Mouse (Mus musculus): ENCODE data around the gene BC034090. TPM values are rescaled to one million over a fixed set of nuclear protein-coding genes. Genes with fewer than 3 reads are reported as not detected.

BC034090 gene
- polyA plus RNA-seq, 1 experiment from 2014 or later, result 3.2 TPM

GRCm38 (mm10) chr1:155232385-155232784 lies 11.9 kb downstream of the BC034090 start:
- DNase-seq (ENCODE audit: low spot score), result no peak
- Histone ChIP-seq H3K36me3 (ENCODE audit: control insufficient read depth, insufficient read depth, low read length) (no peaks in the 10 kb centered on the region), H3K4me3 (ENCODE audit: low read depth, low read length) (no peak overlapping the region), H3K9ac (ENCODE audit: low read length) (no peak overlapping the region), H3K27me3 (ENCODE audit: control insufficient read depth, insufficient read depth, low read length) (no peaks in the 10 kb centered on the region), H3K9me3 (ENCODE audit: control insufficient read depth, low read length) (no peaks in the 10 kb centered on the region), H3K4me2 (ENCODE audit: low read depth, low read length, severe bottlenecking) (no peak overlapping the region), H3K4me1 (replicated peaks; ENCODE audit: control insufficient read depth, insufficient read depth, low read length) (peaks cover 41% of the 10 kb centered on the region), H3K27ac (ENCODE audit: low read depth, low read length) (0 out of 2 replicates have a peak overlapping the region, but pooled peaks have one; percentile 18)
- ATAC-seq (replicated peaks; ENCODE audit: low FRiP score), result no peak
- WGBS, result 46% methylated on average over 12 of the region's 12 CpGs

- DNase-seq (ENCODE audit: low spot score), result peak; percentile 75
- Histone ChIP-seq H3K36me3 (ENCODE audit: control insufficient read depth, insufficient read depth, low read length) (no peaks in the 10 kb centered on the region), H3K9me3 (ENCODE audit: control insufficient read depth, low read length) (no peaks in the 10 kb centered on the region), H3K4me3 (ENCODE audit: low read depth, low read length) (no peak overlapping the region), H3K4me1 (replicated peaks; ENCODE audit: control insufficient read depth, insufficient read depth, low read length) (peaks cover 32% of the 10 kb centered on the region), H3K4me2 (ENCODE audit: low read depth, low read length, severe bottlenecking) (no peak overlapping the region), H3K27ac (ENCODE audit: low read depth, low read length) (peak overlapping the region; percentile 66), H3K9ac (ENCODE audit: low read length) (peak overlapping the region; percentile 27; the same call in 1 of the 2 replicates), H3K27me3 (ENCODE audit: control insufficient read depth, insufficient read depth, low read length) (no peaks in the 10 kb centered on the region)
- 26% methylated on average over 14 of the region's 14 CpGs for WGBS
- ATAC-seq (replicated peaks; ENCODE audit: low FRiP score), result peak; percentile 43
Measured at GRCm38 (mm10) chr1:155229464-155230411, 14.5 kb downstream of the BC034090 start.

GRCm38 (mm10) chr1:155223849-155224554 lies 20.2 kb downstream of the BC034090 start:
- ATAC-seq (replicated peaks; ENCODE audit: low FRiP score) (peak; percentile 84), DNase-seq (ENCODE audit: low spot score) (peak; percentile 94)
- Histone ChIP-seq H3K4me3 (ENCODE audit: low read depth, low read length) (no peak overlapping the region), H3K27ac (ENCODE audit: low read depth, low read length) (no peak overlapping the region), H3K9me3 (ENCODE audit: control insufficient read depth, low read length) (no peaks in the 10 kb centered on the region), H3K4me2 (ENCODE audit: low read depth, low read length, severe bottlenecking) (no peak overlapping the region), H3K36me3 (ENCODE audit: control insufficient read depth, insufficient read depth, low read length) (no peaks in the 10 kb centered on the region), H3K9ac (ENCODE audit: low read length) (no peak overlapping the region), H3K27me3 (ENCODE audit: control insufficient read depth, insufficient read depth, low read length) (no peaks in the 10 kb centered on the region), H3K4me1 (replicated peaks; ENCODE audit: control insufficient read depth, insufficient read depth, low read length) (peaks cover 5% of the 10 kb centered on the region)
- 31% methylated on average over 16 of the region's 16 CpGs for WGBS

- H3K27ac ChIP-seq (ENCODE audit: low read depth, low read length), result no peak overlapping the region
- no peak overlapping the region for H3K4me2 ChIP-seq (ENCODE audit: low read depth, low read length, severe bottlenecking)
- H3K9ac ChIP-seq (ENCODE audit: low read length), result no peak overlapping the region
- DNase-seq (ENCODE audit: low spot score) (no peak), ATAC-seq (replicated peaks; ENCODE audit: low FRiP score) (no peak)
- no peaks in the 10 kb centered on the region for H3K9me3 ChIP-seq (ENCODE audit: control insufficient read depth, low read length)
- H3K4me1 ChIP-seq (replicated peaks; ENCODE audit: control insufficient read depth, insufficient read depth, low read length), result no peaks in the 10 kb centered on the region
- 90% methylated on average over 6 of the region's 6 CpGs for WGBS
- no peaks in the 10 kb centered on the region for H3K27me3 ChIP-seq (ENCODE audit: control insufficient read depth, insufficient read depth, low read length)
- H3K4me3 ChIP-seq (ENCODE audit: low read depth, low read length), result no peak overlapping the region
- H3K36me3 ChIP-seq (ENCODE audit: control insufficient read depth, insufficient read depth, low read length), result no peaks in the 10 kb centered on the region
Measured at GRCm38 (mm10) chr1:155223036-155223435, 21.2 kb downstream of the BC034090 start.

GRCm38 (mm10) chr1:155222101-155222669 lies 22.1 kb downstream of the BC034090 start:
- no peaks in the 10 kb centered on the region for H3K27me3 ChIP-seq (ENCODE audit: control insufficient read depth, insufficient read depth, low read length)
- H3K4me2 ChIP-seq (ENCODE audit: low read depth, low read length, severe bottlenecking), result no peak overlapping the region
- H3K36me3 ChIP-seq (ENCODE audit: control insufficient read depth, insufficient read depth, low read length), result no peaks in the 10 kb centered on the region
- no peak for ATAC-seq (replicated peaks; ENCODE audit: low FRiP score)
- DNase-seq (ENCODE audit: low spot score), result no peak
- no peak overlapping the region for H3K4me3 ChIP-seq (ENCODE audit: low read depth, low read length)
- no peak overlapping the region for H3K27ac ChIP-seq (ENCODE audit: low read depth, low read length)
- no peak overlapping the region for H3K9ac ChIP-seq (ENCODE audit: low read length)
- 77% methylated on average over 11 of the region's 11 CpGs for WGBS
- no peaks in the 10 kb centered on the region for H3K9me3 ChIP-seq (ENCODE audit: control insufficient read depth, low read length)
- no peaks in the 10 kb centered on the region for H3K4me1 ChIP-seq (replicated peaks; ENCODE audit: control insufficient read depth, insufficient read depth, low read length)

GRCm38 (mm10) chr1:155218924-155219323 lies 25.3 kb downstream of the BC034090 start:
- H3K4me1 ChIP-seq (replicated peaks; ENCODE audit: control insufficient read depth, insufficient read depth, low read length), result no peaks in the 10 kb centered on the region; the same call in 1 of the 2 replicates
- no peak for DNase-seq (ENCODE audit: low spot score)

GRCm38 (mm10) chr1:155217865-155218541 lies 26.2 kb downstream of the BC034090 start:
- H3K9ac ChIP-seq (ENCODE audit: low read length), result no peak overlapping the region
- peak; percentile 78 for DNase-seq (ENCODE audit: low spot score)
- no peak overlapping the region for H3K4me2 ChIP-seq (ENCODE audit: low read depth, low read length, severe bottlenecking)
- 55% methylated on average over 9 of the region's 9 CpGs for WGBS
- no peaks in the 10 kb centered on the region for H3K36me3 ChIP-seq (ENCODE audit: control insufficient read depth, insufficient read depth, low read length)
- H3K9me3 ChIP-seq (ENCODE audit: control insufficient read depth, low read length), result no peaks in the 10 kb centered on the region
- H3K4me1 ChIP-seq (replicated peaks; ENCODE audit: control insufficient read depth, insufficient read depth, low read length), result peaks cover 7% of the 10 kb centered on the region
- no peak overlapping the region for H3K4me3 ChIP-seq (ENCODE audit: low read depth, low read length)
- 0 out of 2 replicates have a peak, but pooled peaks have one; percentile 40 for ATAC-seq (replicated peaks; ENCODE audit: low FRiP score)
- H3K27ac ChIP-seq (ENCODE audit: low read depth, low read length), result no peak overlapping the region
- no peaks in the 10 kb centered on the region for H3K27me3 ChIP-seq (ENCODE audit: control insufficient read depth, insufficient read depth, low read length)

More at GRCm38 (mm10) chr1:155218924-155219323, 25.3 kb downstream of the BC034090 start:
- H3K4me3 ChIP-seq (ENCODE audit: low read depth, low read length), result no peak overlapping the region
- no peak overlapping the region for H3K4me2 ChIP-seq (ENCODE audit: low read depth, low read length, severe bottlenecking)
- ATAC-seq (replicated peaks; ENCODE audit: low FRiP score), result no peak
- no peaks in the 10 kb centered on the region for H3K27me3 ChIP-seq (ENCODE audit: control insufficient read depth, insufficient read depth, low read length)
- no peak overlapping the region for H3K27ac ChIP-seq (ENCODE audit: low read depth, low read length)
- H3K9ac ChIP-seq (ENCODE audit: low read length), result no peak overlapping the region
- no peaks in the 10 kb centered on the region for H3K36me3 ChIP-seq (ENCODE audit: control insufficient read depth, insufficient read depth, low read length)
- 82% methylated on average over 5 of the region's 5 CpGs for WGBS
- no peaks in the 10 kb centered on the region for H3K9me3 ChIP-seq (ENCODE audit: control insufficient read depth, low read length)

- no peaks in the 10 kb centered on the region for H3K36me3 ChIP-seq (ENCODE audit: control insufficient read depth, insufficient read depth, low read length)
- H3K9ac ChIP-seq (ENCODE audit: low read length), result no peak overlapping the region
- DNase-seq (ENCODE audit: low spot score) (no peak), ATAC-seq (replicated peaks; ENCODE audit: low FRiP score) (no peak)
- no peaks in the 10 kb centered on the region for H3K9me3 ChIP-seq (ENCODE audit: control insufficient read depth, low read length)
- peaks cover 17% of the 10 kb centered on the region for H3K4me1 ChIP-seq (replicated peaks; ENCODE audit: control insufficient read depth, insufficient read depth, low read length)
- no peak overlapping the region for H3K27ac ChIP-seq (ENCODE audit: low read depth, low read length)
- 79% methylated on average over 6 of the region's 6 CpGs for WGBS
- no peak overlapping the region for H3K4me3 ChIP-seq (ENCODE audit: low read depth, low read length)
- H3K4me2 ChIP-seq (ENCODE audit: low read depth, low read length, severe bottlenecking), result no peak overlapping the region
- no peaks in the 10 kb centered on the region for H3K27me3 ChIP-seq (ENCODE audit: control insufficient read depth, insufficient read depth, low read length)
Measured at GRCm38 (mm10) chr1:155216844-155217243, 27.4 kb downstream of the BC034090 start.
